Comparison of ENCODE assay signal across 11 mouse cellular contexts in genomic region chr5:4991023-4991422, GRCm38 (mm10).
DNase-seq lines count a peak whose midpoint lies in the region; ATAC-seq lines count a peak whose summit lies in the region.
"Had no signal": no experiment of that assay in that cellular context is flagged by ENCODE, and none has a peak within 500 bp of the region (broad histone marks: within the 10 kb centered on the region; RNA-seq: fewer than 3 reads in every experiment).

No protein-coding gene starts in this region.

- peak; percentile 60 for ATAC-seq in frontal cortex, adult (ENCODE audit: low TSS enrichment)

- intact Hi-C loops in gastrocnemius, postnatal 14 days (cut with DNase I; ENCODE audit: low total_unique reads) = no loop called here

- DNase-seq in frontal cortex, postnatal 25 days (ENCODE audit: low spot score in 2 of 2) = no peak
- peak; percentile 33 to 49 for DNase-seq in right cerebral cortex, postnatal 10 days (ENCODE audit: low spot score in 2 of 2)
- no peak for DNase-seq in right cerebral cortex, postnatal 14 days
- DNase-seq in left cerebral cortex, adult 18-20 months (ENCODE audit: low spot score in 2 of 2) = peak; percentile 19 to 37
- no peak for DNase-seq in gastrocnemius, postnatal 14 days
- DNase-seq in ovary, adult 18-20 months (ENCODE audit: low spot score) = no peak
- DNase-seq: adrenal gland, adult 8-10 months; cerebellum, postnatal 36 days; liver, embryonic 13.5 days; lung, postnatal 10 days had no signal

Comparison
In these comparisons a context has a peak if more than half of its experiments do, and no peak if none do; other contexts are left out.
1. DNase-seq: peak in right cerebral cortex, postnatal 10 days (2 of 2) and left cerebral cortex, adult 18-20 months (2 of 2); none in frontal cortex, postnatal 25 days (0 of 2), right cerebral cortex, postnatal 14 days (single experiment), gastrocnemius, postnatal 14 days (single experiment) and ovary, adult 18-20 months (single experiment).